Mouse (Mus musculus): ENCODE measurements around the gene Mre11a.

GRCm38 (mm10) chr9:14750901-14751502 is 33.5 kb upstream of the Mre11a start:
- TF ChIP-seq CTCF (IDR thresholded peaks at IDR 0.05; ENCODE audit: control insufficient read depth, insufficient read depth, low read length), result no peak
- no peak for TF ChIP-seq POLR2A (IDR thresholded peaks at IDR 0.05; ENCODE audit: borderline replicate concordance, control insufficient read depth, low read depth, low read length)
